Mouse (Mus musculus) limb, embryonic 11.5 days (tissue): Measurements from ENCODE around the gene Cep95. TPM values are rescaled to one million over a fixed set of nuclear protein-coding genes. Genes with fewer than 3 reads are reported as not detected.

Experiments
- ATAC-seq: fragments of 200-750 bp; cut with Nextera tagmentation; 2 replicates; pipeline ENCODE4 v1.8.0; 2017; ENCODE audit warnings: low read depth; ENCODE audit not compliant: insufficient number of reproducible peaks, low FRiP score, low TSS enrichment
- DNase-seq: peaks from one replicate; pipeline ENCODE4 v3.0.0-alpha.2; 2015; ENCODE audit warnings: low spot score
- H3K27ac ChIP-seq: fragments of 300-500 bp; sonication (generic); replicated peaks from 2 replicates; pipeline ENCODE4 v1.5.1; 2014; ENCODE audit warnings: low read depth, mild to moderate bottlenecking, low read length
- H3K27me3 ChIP-seq: fragments of 300-500 bp; sonication (generic); 2 replicates; pipeline ENCODE4 v1.6.1; 2014; ENCODE audit warnings: mild to moderate bottlenecking, low read length, mixed read lengths; ENCODE audit not compliant: control insufficient read depth, insufficient read depth
- H3K36me3 ChIP-seq: fragments of 300-500 bp; sonication (generic); 2 replicates; pipeline ENCODE4 v1.6.1; 2014; ENCODE audit warnings: mild to moderate bottlenecking, low read length, moderate library complexity, mixed read lengths; ENCODE audit not compliant: control insufficient read depth, insufficient read depth
- H3K4me1 ChIP-seq: fragments of 300-500 bp; sonication (generic); 2 replicates; pipeline ENCODE4 v1.6.1; 2014; ENCODE audit warnings: low read length, mixed read lengths; ENCODE audit not compliant: control insufficient read depth, insufficient read depth
- H3K4me2 ChIP-seq: fragments of 300-500 bp; sonication (generic); 2 replicates; pipeline ENCODE4 v1.6.1; 2014; ENCODE audit warnings: low read depth, mild to moderate bottlenecking, moderate library complexity; ENCODE audit not compliant: severe bottlenecking
- H3K4me3 ChIP-seq: fragments of 300-500 bp; sonication (generic); 2 replicates; pipeline ENCODE4 v1.5.1; 2014; ENCODE audit warnings: low read depth, low read length
- H3K9ac ChIP-seq: fragments of 300-500 bp; sonication (generic); 2 replicates; pipeline ENCODE4 v1.6.1; 2014; ENCODE audit warnings: mild to moderate bottlenecking, low read length
- H3K9me3 ChIP-seq: fragments of 300-500 bp; sonication (generic); 2 replicates; pipeline ENCODE4 v1.6.1; 2016; ENCODE audit warnings: low read length; ENCODE audit not compliant: control insufficient read depth
- WGBS: fragments of 180-500 bp; shearing (Covaris S2); extraction: QIAGEN DNeasy Blood & Tissue Kit; methylation state at CpG from one replicate; pipeline ENCODE4 v1.1.7; 2014; 5-methylcytosine and 5-hydroxymethylcytosine counted together
- polyA plus RNA-seq: library from polyadenylated mRNA; unstranded; fragments of >200 nt; fragmentation: Nextera tagmentation; extraction: Ambion mirVana; gene quantifications from 2 replicates; pipeline ENCODE4 v1.2.1, GENCODE M21; 2014

Cep95 gene
- polyA plus RNA-seq, 1 experiment from 2014 or later, result 22.5 TPM

DNA sequence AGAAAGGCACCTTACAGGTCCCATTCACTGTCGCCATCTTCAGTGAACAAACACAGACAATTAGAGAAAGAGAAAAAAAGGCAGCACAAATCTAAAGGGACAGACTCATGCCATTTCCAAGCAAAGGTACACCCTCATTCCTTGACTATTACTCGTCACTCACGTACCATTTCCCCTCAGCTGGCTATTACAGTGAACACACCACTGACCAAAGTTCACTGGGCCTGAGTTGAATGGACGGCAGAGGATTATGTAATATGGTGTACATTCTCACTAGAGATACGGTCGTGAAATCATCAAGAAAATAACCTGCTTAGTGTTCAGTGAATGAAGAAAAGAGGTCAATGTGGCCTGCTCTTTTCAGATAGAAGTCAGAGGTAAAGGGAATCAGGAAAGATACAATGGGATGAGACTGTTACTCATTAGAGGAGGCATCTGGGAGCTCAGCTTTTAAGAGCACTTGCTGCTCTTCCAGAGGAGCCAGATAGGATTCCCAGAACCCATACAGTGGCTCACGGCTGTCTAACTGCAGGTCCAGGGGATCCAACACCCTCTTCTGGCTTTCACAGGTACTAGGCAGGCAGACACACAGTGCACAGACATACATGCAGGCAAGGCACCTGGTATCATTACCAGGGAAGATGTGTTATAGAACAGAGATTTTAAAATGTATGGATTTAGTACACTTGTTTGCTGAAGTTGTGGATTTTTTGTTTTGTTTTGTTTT is 23.5 kb downstream of the Cep95 start:
- Histone ChIP-seq H3K9ac (no peak overlapping the region), H3K27ac (no peak overlapping the region), H3K27me3 (no peaks in the 10 kb centered on the region), H3K4me2 (no peak overlapping the region), H3K4me1 (no peaks in the 10 kb centered on the region), H3K4me3 (no peak overlapping the region), H3K9me3 (no peaks in the 10 kb centered on the region), H3K36me3 (peaks cover 26% of the 10 kb centered on the region; the same call in 1 of the 2 replicates)
- DNase-seq (no peak), ATAC-seq (no peak)
- WGBS, result 90% methylated on average over 7 of the region's 7 CpGs

DNA sequence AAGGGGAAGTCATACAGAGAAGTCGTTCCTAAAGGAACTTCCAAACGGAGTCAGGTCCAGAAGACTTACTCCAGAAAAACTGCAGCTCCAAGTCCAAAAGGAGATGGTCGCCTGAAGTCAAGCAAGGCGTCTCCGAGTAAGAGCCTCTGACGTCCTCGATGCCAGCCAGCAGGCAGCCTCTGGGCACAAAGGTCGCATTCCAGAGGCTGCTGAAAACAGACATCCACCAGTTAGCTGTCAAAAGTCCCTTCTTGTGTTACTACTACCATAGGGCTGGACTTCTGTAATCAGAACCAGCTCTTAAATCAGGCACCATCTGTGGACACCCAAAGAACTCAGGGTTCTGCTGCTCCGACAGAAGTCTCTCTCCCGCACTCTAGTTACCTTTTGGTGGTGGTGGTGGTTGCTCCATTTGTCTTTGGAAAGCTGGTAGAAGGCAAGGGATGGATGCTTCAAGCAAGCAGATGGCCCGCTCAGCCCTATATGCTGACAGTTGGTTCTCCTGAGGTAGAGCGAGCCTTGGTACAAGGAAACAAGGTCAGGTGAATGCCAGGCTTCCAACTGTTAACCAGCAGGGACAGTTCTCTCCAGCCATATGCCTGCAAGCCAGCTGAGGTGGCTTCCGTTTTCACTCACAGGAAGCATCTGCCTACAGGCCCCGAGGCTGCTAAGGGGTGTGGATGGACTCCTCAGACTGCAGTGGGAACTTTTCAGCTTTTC is 25.7 kb downstream of the Cep95 start:
- Histone ChIP-seq H3K9me3 (no peaks in the 10 kb centered on the region), H3K4me3 (no peak overlapping the region), H3K36me3 (peaks cover 30% of the 10 kb centered on the region), H3K4me2 (no peak overlapping the region), H3K4me1 (no peaks in the 10 kb centered on the region), H3K27me3 (no peaks in the 10 kb centered on the region), H3K27ac (no peak overlapping the region), H3K9ac (no peak overlapping the region)
- ATAC-seq, result no peak
- DNase-seq, result no peak
- WGBS, result 84% methylated on average over 14 of the region's 14 CpGs

DNA sequence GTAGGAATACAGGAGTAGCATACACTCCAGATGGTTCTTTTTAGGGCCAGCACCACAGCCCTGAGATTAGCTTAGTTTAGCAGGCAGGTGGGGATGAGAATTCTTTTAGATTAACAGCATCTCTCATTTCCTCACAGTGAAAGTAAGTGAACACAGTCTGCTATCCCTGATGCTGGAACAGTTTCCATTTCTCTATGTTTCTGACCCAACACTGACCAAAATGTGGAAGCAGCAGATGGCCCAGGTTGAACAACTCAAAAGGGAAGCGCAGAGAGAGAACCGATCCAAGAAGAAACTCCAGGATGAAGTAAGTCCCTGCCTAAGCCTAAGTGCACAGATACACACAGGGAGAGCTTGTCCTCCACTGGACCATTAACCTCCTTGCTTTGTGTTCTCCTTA is 26.3 kb downstream of the Cep95 start:
- no peak overlapping the region for H3K9ac ChIP-seq
- H3K9me3 ChIP-seq, result no peaks in the 10 kb centered on the region
- no peaks in the 10 kb centered on the region for H3K27me3 ChIP-seq
- H3K27ac ChIP-seq, result no peak overlapping the region
- peaks cover 32% of the 10 kb centered on the region for H3K36me3 ChIP-seq
- no peaks in the 10 kb centered on the region for H3K4me1 ChIP-seq
- no peak overlapping the region for H3K4me3 ChIP-seq
- WGBS, result 97% methylated on average over 2 of the region's 2 CpGs
- no peak overlapping the region for H3K4me2 ChIP-seq
- no peak for DNase-seq
- ATAC-seq, result no peak

DNA sequence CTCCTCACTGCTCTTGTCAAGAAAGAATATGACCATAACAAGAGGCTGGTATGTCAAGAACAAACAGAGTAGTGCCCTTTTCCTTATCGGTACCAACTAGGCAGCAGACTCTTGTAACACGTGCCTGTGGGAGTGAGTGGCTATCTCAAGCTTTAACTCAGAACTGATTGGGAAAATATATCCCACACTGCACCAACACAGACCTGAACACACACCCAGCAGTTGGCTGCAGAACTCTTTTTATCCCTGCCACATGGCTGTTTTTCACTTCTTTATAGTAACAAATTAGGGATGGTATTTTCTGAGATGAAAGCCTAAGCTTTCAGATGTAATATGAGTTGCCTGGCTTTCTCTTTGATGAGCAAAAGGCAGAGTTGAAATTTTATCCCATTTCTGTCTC is 26.7 kb downstream of the Cep95 start:
- Histone ChIP-seq H3K9ac (no peak overlapping the region), H3K27me3 (no peaks in the 10 kb centered on the region)

DNA sequence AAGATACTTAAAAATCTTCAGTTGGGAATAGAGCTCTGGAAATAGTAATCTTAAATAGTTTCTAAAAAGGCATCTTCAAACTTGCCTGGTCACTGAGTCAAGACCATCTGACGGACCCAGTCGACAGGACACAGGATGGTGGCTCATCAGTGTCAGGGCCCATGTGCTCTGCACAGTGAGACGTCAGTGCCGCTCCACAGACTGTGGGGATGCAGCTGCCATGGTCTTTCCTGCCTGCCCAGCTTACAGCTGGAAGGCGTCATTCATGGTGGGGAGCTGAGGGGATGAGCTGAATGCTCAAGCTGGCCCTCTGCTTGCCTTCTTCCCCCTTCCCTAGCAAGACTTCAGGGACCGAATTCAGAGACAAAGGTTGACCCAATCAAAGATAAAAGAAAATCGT is 27.3 kb downstream of the Cep95 start:
- no peak overlapping the region for H3K4me2 ChIP-seq
- DNase-seq, result no peak
- no peak overlapping the region for H3K27ac ChIP-seq
- H3K27me3 ChIP-seq, result no peaks in the 10 kb centered on the region
- H3K9me3 ChIP-seq, result no peaks in the 10 kb centered on the region
- ATAC-seq, result no peak
- WGBS, result 87% methylated on average over 7 of the region's 7 CpGs
- no peak overlapping the region for H3K9ac ChIP-seq
- H3K4me1 ChIP-seq, result no peaks in the 10 kb centered on the region
- H3K4me3 ChIP-seq, result no peak overlapping the region
- peaks cover 32% of the 10 kb centered on the region for H3K36me3 ChIP-seq

More for the DNA sequence above, 26.7 kb downstream of the Cep95 start:
- Histone ChIP-seq H3K4me2 (no peak overlapping the region), H3K4me3 (no peak overlapping the region), H3K36me3 (peaks cover 32% of the 10 kb centered on the region), H3K27ac (no peak overlapping the region), H3K9me3 (no peaks in the 10 kb centered on the region), H3K4me1 (no peaks in the 10 kb centered on the region)
- no peak for DNase-seq
- no peak for ATAC-seq
- WGBS, result 92% methylated on average over 2 of the region's 2 CpGs

DNA sequence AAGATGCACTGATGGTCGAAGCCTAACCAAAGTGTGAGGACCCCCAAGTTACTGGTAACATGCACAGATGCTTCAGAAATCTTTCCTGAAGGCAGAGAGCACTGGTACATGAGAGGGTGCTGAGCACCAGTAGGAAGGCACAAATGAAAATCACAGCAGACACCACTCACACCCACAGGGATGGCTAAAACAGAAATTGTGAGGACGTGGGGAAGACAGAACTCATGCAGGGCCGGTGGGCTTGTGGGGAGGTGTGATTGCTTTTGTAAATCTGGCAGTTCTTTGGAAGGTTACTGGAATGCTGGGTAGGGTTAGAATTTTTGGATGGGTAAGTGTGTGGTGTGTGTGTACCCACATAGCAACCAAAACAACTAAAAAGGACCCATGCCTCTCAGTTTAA is 28.1 kb downstream of the Cep95 start:
- no peak for DNase-seq
- Histone ChIP-seq H3K9ac (no peak overlapping the region), H3K4me3 (no peak overlapping the region), H3K9me3 (no peaks in the 10 kb centered on the region), H3K4me1 (no peaks in the 10 kb centered on the region), H3K4me2 (no peak overlapping the region), H3K36me3 (peaks cover 32% of the 10 kb centered on the region), H3K27me3 (no peaks in the 10 kb centered on the region), H3K27ac (no peak overlapping the region)
- WGBS, result 94% methylated on average over 3 of the region's 3 CpGs
- ATAC-seq, result no peak

DNA sequence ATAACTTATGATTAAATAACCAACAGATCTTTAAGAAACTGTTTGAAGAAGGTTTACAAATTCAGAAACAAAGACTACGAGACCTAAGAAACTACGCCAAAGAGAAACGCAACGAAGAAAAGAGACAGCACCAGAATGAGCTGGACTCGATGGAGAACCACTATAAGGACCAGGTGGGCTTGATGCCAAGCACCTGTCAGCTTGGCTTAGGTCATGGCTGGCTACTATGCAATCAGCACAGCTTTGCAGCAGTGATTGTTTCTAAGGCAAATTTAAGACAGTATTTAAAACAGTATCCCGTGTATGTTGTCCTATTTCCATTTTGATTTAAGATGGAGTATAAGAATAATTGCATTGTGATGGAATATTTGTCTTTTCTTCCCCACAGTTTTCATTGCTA is 28.8 kb downstream of the Cep95 start:
- DNase-seq (no peak), ATAC-seq (no peak)
- H3K9me3 ChIP-seq, result no peaks in the 10 kb centered on the region
- H3K4me3 ChIP-seq, result no peak overlapping the region
- no peaks in the 10 kb centered on the region for H3K4me1 ChIP-seq
- H3K9ac ChIP-seq, result no peak overlapping the region
- H3K27me3 ChIP-seq, result no peaks in the 10 kb centered on the region
- no peak overlapping the region for H3K4me2 ChIP-seq
- WGBS, result 94% methylated on average over 6 of the region's 6 CpGs
- peaks cover 27% of the 10 kb centered on the region for H3K36me3 ChIP-seq
- no peak overlapping the region for H3K27ac ChIP-seq

DNA sequence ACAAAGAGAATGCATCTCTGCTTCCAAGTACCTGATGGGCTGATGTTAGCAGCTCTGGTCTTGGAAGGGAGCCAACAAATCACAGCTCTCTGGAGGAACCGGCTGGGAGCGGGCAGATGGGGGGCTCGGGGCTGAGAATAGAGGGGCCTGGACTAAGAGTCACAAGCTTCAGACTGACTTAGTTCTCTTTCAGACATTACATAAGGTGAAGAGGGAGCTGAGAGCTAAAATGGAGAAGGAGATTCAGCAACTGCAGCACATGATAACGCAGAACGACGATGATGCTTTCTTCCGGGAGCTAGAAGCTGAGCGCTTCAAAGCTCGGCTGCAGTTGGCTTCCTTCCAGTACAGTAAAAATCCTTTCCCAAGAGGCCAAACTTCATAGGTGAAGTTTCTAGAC is 29.3 kb downstream of the Cep95 start:
- Histone ChIP-seq H3K27ac (no peak overlapping the region), H3K9me3 (no peaks in the 10 kb centered on the region), H3K4me2 (no peak overlapping the region), H3K9ac (no peak overlapping the region), H3K4me1 (no peaks in the 10 kb centered on the region), H3K4me3 (no peak overlapping the region), H3K27me3 (no peaks in the 10 kb centered on the region), H3K36me3 (peaks cover 27% of the 10 kb centered on the region)
- ATAC-seq (no peak), DNase-seq (no peak)
- 92% methylated on average over 9 of the region's 9 CpGs for WGBS
